ENCODE assay signal across 8 mouse cellular contexts in genomic region chr11:69411073-69411535, GRCm38 (mm10). TPM values are rescaled to one million over a fixed set of nuclear protein-coding genes. Genes with fewer than 3 reads are reported as not detected.
DNase-seq lines count a peak whose midpoint lies in the region; ATAC-seq and TF ChIP-seq lines count a peak whose summit lies in the region.

No protein-coding gene starts in this region.

- 0% methylated on average over 26 of the region's 26 CpGs for WGBS in lung, postnatal 0 days

- no peaks in the 10 kb centered on the region for H3K9me3 ChIP-seq in MEL (replicated peaks; ENCODE audit: insufficient read depth, low read length)
- H3K9me3 ChIP-seq in lung, postnatal 0 days (ENCODE audit: low read length) = no peaks in the 10 kb centered on the region

- peak overlapping the region; percentile 62 to 79 for H3K4me3 ChIP-seq in MEL (ENCODE audit: control insufficient read depth in 1 of 2, insufficient read depth in 1 of 2, low read depth in 2 of 2, low read length in 2 of 2)
- peak overlapping the region; percentile 75 for H3K4me3 ChIP-seq in lung, postnatal 0 days (ENCODE audit: low read depth, low read length)

- H3K36me3 ChIP-seq in MEL (ENCODE audit: control insufficient read depth in 1 of 2, insufficient read depth in 2 of 2, low read length in 2 of 2) = peaks cover 0 to 29% of the 10 kb centered on the region in 2 experiments; a peak in 3 of 4 replicates
- H3K36me3 ChIP-seq in lung, postnatal 0 days (ENCODE audit: insufficient read depth, low read length) = peaks cover 19% of the 10 kb centered on the region

- no peak for TF ChIP-seq RAD21 in MEL (IDR thresholded peaks at IDR 0.05; ENCODE audit: low read depth, low read length)

- ATAC-seq in hematopoietic stem cell, adult 5-6 weeks (replicated peaks in 1 of 2; ENCODE audit: insufficient read depth in 1 of 2, low FRiP score in 2 of 2, low TSS enrichment in 1 of 2, low read depth in 1 of 2, poor library complexity in 2 of 2, severe bottlenecking in 2 of 2) = peak; percentile 6 to 8; a peak in 1 of 4 replicates
- ATAC-seq in lung, postnatal 0 days = peak; percentile 62

- no peak for TF ChIP-seq EP300 in MEL (IDR thresholded peaks at IDR 0.05; ENCODE audit: low read depth in 1 of 2, low read length in 2 of 2)
- TF ChIP-seq EP300 in lung, postnatal 0 days (IDR thresholded peaks at IDR 0.05) = no peak; the same call in 1 of the 2 replicates

- DNase-seq in MEL (ENCODE audit: low read depth, low spot score) = peak; percentile 99
- peak; percentile 93 for DNase-seq in cerebellum, adult 8-10 months
- DNase-seq in forelimb bud, embryonic 11.5 days (ENCODE audit: low read depth, low spot score) = peak; percentile 98
- peak; percentile 94 for DNase-seq in layer of hippocampus, adult 9-11 months
- peak; percentile 98 for DNase-seq in lung, postnatal 0 days (ENCODE audit: low spot score)
- DNase-seq in ovary, postnatal 36 days (ENCODE audit: low spot score) = peak; percentile 93
- DNase-seq in thymus, postnatal 25 days = peak; percentile 92

- no peaks in the 10 kb centered on the region for H3K27me3 ChIP-seq in MEL (ENCODE audit: control insufficient read depth in 1 of 2, insufficient read depth in 2 of 2, low read length in 2 of 2)
- no peaks in the 10 kb centered on the region for H3K27me3 ChIP-seq in lung, postnatal 0 days (replicated peaks; ENCODE audit: insufficient read depth, low read length)

- H3K79me2 ChIP-seq in MEL (ENCODE audit: control insufficient read depth, insufficient read depth, low read length, poor library complexity) = peaks cover 68% of the 10 kb centered on the region

- peak overlapping the region; percentile 91 for H3K27ac ChIP-seq in MEL (ENCODE audit: control insufficient read depth, low read depth, low read length)
- peak overlapping the region; percentile 100 for H3K27ac ChIP-seq in lung, postnatal 0 days (ENCODE audit: low read length)

- peak overlapping the region; percentile 87 for H3K9ac ChIP-seq in MEL (ENCODE audit: control insufficient read depth, low read depth, low read length, poor library complexity, severe bottlenecking)
- H3K9ac ChIP-seq in lung, postnatal 0 days (replicated peaks; ENCODE audit: low read depth) = peak overlapping the region; percentile 93

- H3K4me2 ChIP-seq in lung, postnatal 0 days (replicated peaks; ENCODE audit: low read depth, low read length) = peak overlapping the region; percentile 97

- H3K4me1 ChIP-seq in MEL (ENCODE audit: control insufficient read depth in 1 of 2, insufficient read depth in 2 of 2, low read length in 2 of 2) = peaks cover 17 to 38% of the 10 kb centered on the region in 2 experiments
- H3K4me1 ChIP-seq in lung, postnatal 0 days (ENCODE audit: insufficient read depth, low read depth, low read length) = peaks cover 32% of the 10 kb centered on the region

- peak; percentile 63 to 79; a peak in 3 of 4 replicates for TF ChIP-seq POLR2A in MEL (IDR thresholded peaks at IDR 0.05; ENCODE audit: control insufficient read depth in 1 of 2, insufficient read depth in 1 of 2, low read depth in 1 of 2, low read length in 2 of 2, poor library complexity in 1 of 2)

- TF ChIP-seq CTCF in MEL (IDR thresholded peaks at IDR 0.05 in 2 of 3, conservative IDR thresholded peaks at IDR 0.05 in 1 of 3; ENCODE audit: control insufficient read depth in 1 of 3, insufficient read depth in 1 of 3, low read depth in 2 of 3, low read length in 3 of 3, poor library complexity in 1 of 3, severe bottlenecking in 1 of 3) = no peak
- no peak for TF ChIP-seq CTCF in lung, postnatal 0 days (IDR thresholded peaks at IDR 0.05)

TF ChIP-seq in MEL, 35 proteins besides CTCF, POLR2A, EP300 and RAD21 (continues in another document):
- TF ChIP-seq ZKSCAN1 (IDR thresholded peaks at IDR 0.05; ENCODE audit: low read depth, low read length) (no peak), MYB (IDR thresholded peaks at IDR 0.05; ENCODE audit: low read depth, low read length) (no peak), MAFK (IDR thresholded peaks at IDR 0.05; ENCODE audit: borderline replicate concordance, low read depth, low read length) (no peak), CHD1 (IDR thresholded peaks at IDR 0.05; ENCODE audit: low read depth, low read length) (no peak; the same call in 1 of the 2 replicates), GABPA (IDR thresholded peaks at IDR 0.05; ENCODE audit: low read depth, low read length) (no peak), KAT2A (conservative IDR thresholded peaks at IDR 0.05; ENCODE audit: low read depth, low read length) (no peak; the same call in 1 of the 2 replicates), UBTF (IDR thresholded peaks at IDR 0.05; ENCODE audit: borderline replicate concordance, insufficient read depth, low read depth, low read length) (no peak), ZC3H11A (IDR thresholded peaks at IDR 0.05; ENCODE audit: low read depth, low read length) (no peak), ZMIZ1 (IDR thresholded peaks at IDR 0.05; ENCODE audit: low read depth, low read length) (peak; percentile 53; the same call in 1 of the 2 replicates), NRF1 (IDR thresholded peaks at IDR 0.05; ENCODE audit: insufficient read depth, low read depth, low read length, poor library complexity, severe bottlenecking) (no peak), ETS1 (IDR thresholded peaks at IDR 0.05; ENCODE audit: low read depth, low read length) (peak; percentile 60; the same call in 1 of the 2 replicates), GATA1 (IDR thresholded peaks at IDR 0.05; ENCODE audit: low read depth, low read length) (no peak), NELFE (IDR thresholded peaks at IDR 0.05; ENCODE audit: low read depth, low read length) (peak; percentile 70), USF2 (IDR thresholded peaks at IDR 0.05; ENCODE audit: borderline replicate concordance in 1 of 2, insufficient read depth in 1 of 2, low read depth in 1 of 2, low read length in 2 of 2) (no peak), USF1 (IDR thresholded peaks at IDR 0.05; ENCODE audit: low read depth, low read length) (no peak), JUND (IDR thresholded peaks at IDR 0.05; ENCODE audit: low read depth, low read length) (no peak), MAX (IDR thresholded peaks at IDR 0.05; ENCODE audit: low read length) (no peak; the same call in 1 of the 2 replicates), TBP (IDR thresholded peaks at IDR 0.05; ENCODE audit: low read depth, low read length) (peak; percentile 91), MYC (IDR thresholded peaks at IDR 0.05; ENCODE audit: low read depth, low read length) (no peak), CHD2 (IDR thresholded peaks at IDR 0.05; ENCODE audit: low read length) (no peak), BHLHE40 (IDR thresholded peaks at IDR 0.05; ENCODE audit: borderline replicate concordance, low read depth, low read length) (no peak), POLR2AphosphoS5 (IDR thresholded peaks at IDR 0.05; ENCODE audit: borderline replicate concordance, low read depth, low read length) (no peak), TCF12 (IDR thresholded peaks at IDR 0.05; ENCODE audit: low read depth, low read length) (no peak), SIN3A (IDR thresholded peaks at IDR 0.05; ENCODE audit: low read length) (peak; percentile 92), TAL1 (IDR thresholded peaks at IDR 0.05; ENCODE audit: low read length) (no peak), POLR2AphosphoS2 (IDR thresholded peaks at IDR 0.05; ENCODE audit: low read length) (no peak), ZNF384 (IDR thresholded peaks at IDR 0.05; ENCODE audit: low read depth, low read length) (no peak), E2F4 (IDR thresholded peaks at IDR 0.05; ENCODE audit: borderline replicate concordance, low read depth, low read length) (no peak), HCFC1 (IDR thresholded peaks at IDR 0.05; ENCODE audit: low read depth, low read length) (peak; percentile 80), RCOR1 (IDR thresholded peaks at IDR 0.05; ENCODE audit: low read depth, low read length) (no peak), SMC3 (IDR thresholded peaks at IDR 0.05; ENCODE audit: low read depth, low read length) (no peak), ELF1 (IDR thresholded peaks at IDR 0.05; ENCODE audit: low read depth, low read length) (peak; percentile 48)

RNA-seq across cellular contexts. Expression of gene Kdm6b, which starts 2.4 kb away (rescaled TPM):
- total RNA-seq in MEL (2012; rRNA removed) = 5.8 and 7.2 TPM in 2 replicates
- polyA plus RNA-seq in MEL (2012; ENCODE audit: insufficient read depth in 1 of 2, insufficient read length in 2 of 2, low read depth in 1 of 2, low replicate concordance in 2 of 2, missing spikeins in 1 of 2) = 10 to 100 TPM; 25.0 to 43.4 TPM
- 4.4 and 12.4 TPM in 2 replicates for total RNA-seq in hematopoietic stem cell, adult 5-6 weeks (2017)
- 29.4 and 34.9 TPM in 2 replicates for polyA plus RNA-seq in lung, postnatal 0 days (2015; fragmentation: Nextera tagmentation; extraction: Ambion mirVana)

RNA-seq across cellular contexts. Expression of gene Tmem88, which starts 13.1 kb away (rescaled TPM):
- 0.39 TPM in 2 replicates for total RNA-seq in MEL (2012; rRNA removed)
- under 1 TPM in 1 of 2 experiments, not detected in 1; 0.45 TPM for polyA plus RNA-seq in MEL (2012; ENCODE audit: insufficient read depth in 1 of 2, insufficient read length in 2 of 2, low read depth in 1 of 2, low replicate concordance in 2 of 2, missing spikeins in 1 of 2)
- total RNA-seq in hematopoietic stem cell, adult 5-6 weeks (2017) = 0.74 and 1.5 TPM in 2 replicates
- polyA plus RNA-seq in lung, postnatal 0 days (2015; fragmentation: Nextera tagmentation; extraction: Ambion mirVana) = 96.5 and 101 TPM in 2 replicates

RNA-seq across cellular contexts. Expression of gene Cyb5d1, which starts 15.7 kb away (rescaled TPM):
- total RNA-seq in MEL (2012; rRNA removed) = 26.8 and 39.6 TPM in 2 replicates
- 10 to 100 TPM in 1 of 2 experiments, not detected in 1; 21.3 TPM for polyA plus RNA-seq in MEL (2012; ENCODE audit: insufficient read depth in 1 of 2, insufficient read length in 2 of 2, low read depth in 1 of 2, low replicate concordance in 2 of 2, missing spikeins in 1 of 2)
- total RNA-seq in hematopoietic stem cell, adult 5-6 weeks (2017) = 59.7 and 69.7 TPM in 2 replicates
- 16.3 and 16.5 TPM in 2 replicates for polyA plus RNA-seq in lung, postnatal 0 days (2015; fragmentation: Nextera tagmentation; extraction: Ambion mirVana)

RNA-seq across cellular contexts. Expression of gene Naa38, which starts 15.8 kb away (rescaled TPM):
- total RNA-seq in MEL (2012; rRNA removed) = 190 and 191 TPM in 2 replicates
- 100 to 1,000 TPM in 1 of 2 experiments, not detected in 1; 173 TPM for polyA plus RNA-seq in MEL (2012; ENCODE audit: insufficient read depth in 1 of 2, insufficient read length in 2 of 2, low read depth in 1 of 2, low replicate concordance in 2 of 2, missing spikeins in 1 of 2)
- 93.2 and 152 TPM in 2 replicates for total RNA-seq in hematopoietic stem cell, adult 5-6 weeks (2017)
- 126 and 142 TPM in 2 replicates for polyA plus RNA-seq in lung, postnatal 0 days (2015; fragmentation: Nextera tagmentation; extraction: Ambion mirVana)

RNA-seq across cellular contexts. Expression of gene Chd3, which starts 41.9 kb away (rescaled TPM):
- total RNA-seq in MEL (2012; rRNA removed) = 37.3 and 65.8 TPM in 2 replicates
- 10 to 100 TPM in 1 of 2 experiments, not detected in 1; 84.9 TPM for polyA plus RNA-seq in MEL (2012; ENCODE audit: insufficient read depth in 1 of 2, insufficient read length in 2 of 2, low read depth in 1 of 2, low replicate concordance in 2 of 2, missing spikeins in 1 of 2)
- 98.4 and 128 TPM in 2 replicates for total RNA-seq in hematopoietic stem cell, adult 5-6 weeks (2017)
- polyA plus RNA-seq in lung, postnatal 0 days (2015; fragmentation: Nextera tagmentation; extraction: Ambion mirVana) = 29.9 and 38.4 TPM in 2 replicates

Comparison
In these comparisons a context has a peak if more than half of its experiments do, and no peak if none do; other contexts are left out.
1. Peak in every context shown above with its lines: DNase-seq, ATAC-seq, H3K4me3 ChIP-seq and H3K27ac ChIP-seq.